Mouse (Mus musculus) common myeloid progenitor, adult 5-6 weeks (primary cell): ENCODE measurements at regions not wholly inside any gene's neighbourhood (a gene's known extent, or its start where the extent isn't known, plus 50 kb on each side); places are given as distances from the start of the nearest gene placed in this dataset.

Experiments used
- ATAC-seq: replicated peaks from 2 replicates; pipeline ENCODE4 v1.8.0; 2016; ENCODE audit warnings: low read depth, mild to moderate bottlenecking, moderate TSS enrichment, inconsistent platforms; ENCODE audit not compliant: poor library complexity, severe bottlenecking

GRCm38 (mm10) chr15:65646470-65646869 is 631.8 kb upstream of the Gm21961 start:
- no peak for ATAC-seq

- ATAC-seq: peak; percentile 64
These were observed 624.8 kb upstream of the Gm21961 start for GRCm38 (mm10) chr15:65639484-65639883.

- ATAC-seq: peak; percentile 94
These were observed 622.9 kb upstream of the Gm21961 start for GRCm38 (mm10) chr15:65637520-65638184.

- no peak for ATAC-seq
These were observed 617.7 kb upstream of the Gm21961 start for GRCm38 (mm10) chr15:65632440-65632839.

- no peak for ATAC-seq
These were observed 615.8 kb upstream of the Gm21961 start for GRCm38 (mm10) chr15:65630476-65630875.

GRCm38 (mm10) chr15:65592718-65593477 is 578.2 kb upstream of the Gm21961 start:
- ATAC-seq: no peak

- ATAC-seq: no peak
These were observed 570.9 kb upstream of the Gm21961 start for GRCm38 (mm10) chr15:65585566-65585965.

- no peak for ATAC-seq
These were observed 564.6 kb upstream of the Gm21961 start for GRCm38 (mm10) chr15:65579353-65579752.

- no peak for ATAC-seq
These were observed 553.2 kb upstream of the Gm21961 start for GRCm38 (mm10) chr15:65567931-65568330.

- no peak for ATAC-seq
These were observed 543.4 kb upstream of the Gm21961 start for GRCm38 (mm10) chr15:65557846-65558835.

GRCm38 (mm10) chr15:65549046-65549445 is 534.3 kb upstream of the Gm21961 start:
- ATAC-seq: no peak

GRCm38 (mm10) chr15:65535606-65536005 is 520.9 kb upstream of the Gm21961 start:
- no peak for ATAC-seq

- no peak for ATAC-seq
These were observed 517.5 kb upstream of the Gm21961 start for GRCm38 (mm10) chr15:65532241-65532640.

- ATAC-seq: no peak
These were observed 488.0 kb upstream of the Gm21961 start for GRCm38 (mm10) chr15:65502656-65503055.

- ATAC-seq: no peak
These were observed 464.2 kb upstream of the Gm21961 start for GRCm38 (mm10) chr15:65478940-65479339.

GRCm38 (mm10) chr15:65455203-65455816 is 440.6 kb upstream of the Gm21961 start:
- ATAC-seq: no peak

- ATAC-seq: no peak
These were observed 437.7 kb upstream of the Gm21961 start for GRCm38 (mm10) chr15:65452258-65453028.

- ATAC-seq: no peak
These were observed 405.0 kb upstream of the Gm21961 start for GRCm38 (mm10) chr15:65419736-65420135.
